Mouse (Mus musculus): ENCODE data around the gene H2afb3.

DNA sequence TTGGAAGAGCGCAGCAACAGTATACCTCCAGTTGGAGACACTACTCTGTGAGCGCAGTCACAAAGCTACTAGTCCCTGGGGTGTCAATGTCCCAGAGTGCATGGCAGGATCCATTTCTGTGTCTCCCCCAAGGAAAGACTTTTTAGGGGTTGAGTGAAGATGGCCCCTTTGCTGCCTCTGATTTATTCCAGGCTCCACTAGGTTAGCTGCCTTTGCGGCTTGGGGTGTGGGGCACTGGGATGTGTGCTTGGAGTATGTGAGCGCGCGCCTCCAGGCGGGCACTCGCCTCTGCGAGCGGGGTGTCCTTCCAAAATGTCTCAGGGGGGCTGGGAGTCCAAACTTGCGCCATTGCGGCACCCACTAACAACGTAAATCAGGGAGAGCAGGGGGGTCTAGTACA is 21.2 kb downstream of the H2afb3 start:
- TF ChIP-seq CTCF (IDR thresholded peaks at IDR 0.05; ENCODE audit: low read depth) (no peak), EP300 (IDR thresholded peaks at IDR 0.05; ENCODE audit: low read depth) (no peak)
